Mouse (Mus musculus) lung, postnatal 10 days (tissue): ENCODE data around the gene Canx.
"Not testable (repeated sequence)": the region's sequence is repeated elsewhere in the genome, so short reads cannot be mapped to it uniquely, and the experiment has no call there.

ENCODE experiments used
- DNase-seq: peaks from one replicate; pipeline ENCODE4 v3.0.0; 2021

Canx gene

DNA sequence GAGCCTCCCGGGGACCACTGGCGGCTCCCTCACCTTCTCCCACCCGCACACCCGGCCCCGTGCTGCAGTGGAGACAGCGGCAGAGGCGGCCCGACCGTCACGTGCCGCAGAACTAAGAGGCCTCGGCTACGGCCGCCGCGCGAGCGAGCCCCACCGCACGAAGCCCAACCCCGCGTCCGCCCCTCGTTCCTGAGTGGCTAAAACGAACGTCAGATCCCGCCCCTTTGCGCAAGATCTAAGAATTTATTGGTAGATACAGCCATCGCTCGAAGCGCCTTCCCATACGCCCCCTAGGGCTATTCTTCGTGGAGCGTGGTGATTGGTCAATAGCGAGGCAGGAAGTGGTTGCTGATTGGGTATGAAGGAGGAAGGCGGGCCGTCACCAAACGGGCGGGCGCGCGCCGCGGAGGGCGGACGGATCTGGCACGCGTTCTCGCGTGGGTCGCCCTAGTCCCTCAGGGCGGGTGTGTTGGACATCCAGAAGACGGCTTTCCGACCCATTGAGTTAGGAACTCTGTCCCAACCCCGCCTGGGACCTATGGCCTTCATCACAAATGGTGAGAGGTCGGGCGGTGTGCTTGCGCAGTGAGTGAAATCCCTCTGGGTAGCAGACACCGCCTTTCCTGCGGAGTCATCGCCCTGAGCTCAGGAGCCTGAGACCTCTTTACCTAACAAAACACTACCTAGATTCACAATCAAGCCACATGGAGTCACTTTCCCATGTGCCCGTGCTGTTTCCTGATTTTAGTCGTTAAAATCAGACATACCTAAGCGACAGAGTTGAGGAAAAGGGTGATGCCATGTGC is at the start of gene Canx:
Gene Canx (minus strand): TSS at position 178 of the 806 bp plus-strand sequence.
- peak; percentile 99 for DNase-seq

- no peak for DNase-seq
These were observed 49.0 kb upstream of the Canx start for GRCm38 (mm10) chr11:50374286-50375015.

DNA sequence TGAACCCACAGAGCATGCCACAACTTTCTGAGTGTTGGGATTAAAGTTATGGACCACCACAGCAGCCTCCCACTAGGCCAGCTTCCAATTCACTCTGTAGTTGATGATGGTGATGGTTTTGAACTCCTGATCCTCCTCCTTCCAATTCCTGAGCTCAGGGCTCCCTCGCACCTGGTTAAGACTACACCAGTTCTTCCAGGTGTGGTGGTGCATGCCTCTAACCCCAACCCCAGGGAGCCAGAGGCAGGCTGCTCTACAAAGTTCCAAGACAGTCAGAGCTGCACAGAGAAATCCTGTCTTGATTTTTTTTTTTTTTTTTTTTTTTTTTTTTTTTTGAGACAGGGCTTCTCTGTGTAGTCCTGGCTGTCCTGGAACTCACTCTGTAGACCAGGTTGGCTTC is 48.1 kb upstream of the Canx start:
- no peak for DNase-seq

GRCm38 (mm10) chr11:50373086-50373485 is 47.6 kb upstream of the Canx start:
- DNase-seq: no peak

DNA sequence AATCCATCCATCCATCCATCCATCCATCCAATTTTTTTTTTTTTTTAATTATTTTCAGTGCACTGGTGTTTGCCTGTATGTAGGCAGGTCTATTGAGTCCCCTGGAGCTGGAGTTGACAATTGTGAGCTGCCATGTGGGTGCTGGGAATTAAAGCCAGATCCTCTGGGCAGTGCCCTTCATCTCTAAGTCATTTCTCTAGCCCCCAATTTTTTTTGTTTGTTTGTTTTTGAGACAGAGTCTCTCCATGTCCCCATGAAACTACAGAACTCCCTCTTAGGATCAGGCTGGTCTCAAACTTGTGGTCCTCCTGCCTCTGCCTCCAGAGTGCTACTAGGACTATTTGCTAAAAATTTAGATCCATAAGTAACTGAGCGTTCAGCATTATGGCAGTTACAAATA is 46.4 kb upstream of the Canx start:
- DNase-seq: no peak

- peak; percentile 82 for DNase-seq
These were observed 45.9 kb upstream of the Canx start for GRCm38 (mm10) chr11:50371399-50371841.

DNA sequence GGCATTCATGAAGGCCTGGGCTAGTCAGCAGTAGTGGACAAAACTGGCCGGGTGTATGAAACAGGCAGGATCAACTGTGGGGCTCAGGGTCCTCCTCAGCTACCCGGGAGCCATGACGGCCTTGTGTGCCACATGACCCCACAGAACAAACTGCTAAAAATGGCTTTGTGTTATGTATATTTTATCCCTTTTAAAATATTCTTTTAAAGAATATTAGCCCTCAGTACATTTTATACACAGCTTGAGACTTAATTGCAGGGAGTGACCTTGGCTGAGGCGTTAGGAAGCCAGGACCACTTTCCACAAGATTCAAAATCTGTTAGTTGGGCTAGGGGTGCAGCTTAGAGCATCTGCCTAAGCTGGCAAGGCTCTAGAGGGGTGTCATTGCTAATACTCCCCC is 45.5 kb upstream of the Canx start:
- no peak for DNase-seq

GRCm38 (mm10) chr11:50369360-50369911 is 44.0 kb upstream of the Canx start:
- no peak for DNase-seq

DNA sequence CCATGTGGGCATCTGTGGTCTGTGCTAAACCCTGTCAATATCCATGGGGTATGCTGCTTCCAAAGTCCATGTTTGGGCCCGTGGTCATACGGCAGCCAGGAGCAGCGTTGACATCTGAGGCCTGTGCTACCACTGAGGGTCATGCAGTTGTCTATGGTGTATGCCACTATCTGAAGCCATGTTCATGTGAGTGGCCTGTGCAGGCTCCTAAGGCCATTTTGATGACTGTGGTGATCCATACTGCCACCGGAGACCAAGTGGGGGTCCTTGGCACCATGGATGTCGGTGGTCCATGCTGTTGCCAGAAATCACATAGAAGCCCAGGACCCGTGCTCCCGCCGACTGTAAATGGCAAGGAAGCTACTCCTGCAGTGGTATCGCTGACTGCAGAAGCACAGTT is 42.1 kb upstream of the Canx start:
- no peak for DNase-seq

DNA sequence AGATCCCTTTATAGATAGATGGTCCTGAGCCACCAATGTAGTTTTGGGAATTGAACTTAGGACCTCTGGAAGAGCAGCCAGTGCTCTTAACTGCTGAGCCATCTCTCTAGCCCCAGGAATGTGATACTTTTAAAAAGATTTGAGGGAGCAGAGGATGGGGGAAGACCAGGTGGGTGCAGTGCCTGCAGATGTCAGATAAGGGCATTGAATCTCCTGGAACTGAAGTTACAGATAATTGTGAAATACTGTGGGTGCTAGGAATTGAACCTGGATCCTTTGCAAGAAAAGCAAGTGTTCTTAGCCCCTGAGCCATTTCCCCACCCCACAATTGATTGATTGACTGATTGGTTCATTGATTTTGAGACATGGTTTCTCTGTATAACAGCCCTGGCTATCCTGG is 39.8 kb upstream of the Canx start:
- DNase-seq: no peak

- peak; percentile 86 for DNase-seq
These were observed 39.1 kb upstream of the Canx start for GRCm38 (mm10) chr11:50364548-50364947.

- not testable (repeated sequence) for DNase-seq
These were observed 35.8 kb upstream of the Canx start for GRCm38 (mm10) chr11:50361282-50361681.

DNA sequence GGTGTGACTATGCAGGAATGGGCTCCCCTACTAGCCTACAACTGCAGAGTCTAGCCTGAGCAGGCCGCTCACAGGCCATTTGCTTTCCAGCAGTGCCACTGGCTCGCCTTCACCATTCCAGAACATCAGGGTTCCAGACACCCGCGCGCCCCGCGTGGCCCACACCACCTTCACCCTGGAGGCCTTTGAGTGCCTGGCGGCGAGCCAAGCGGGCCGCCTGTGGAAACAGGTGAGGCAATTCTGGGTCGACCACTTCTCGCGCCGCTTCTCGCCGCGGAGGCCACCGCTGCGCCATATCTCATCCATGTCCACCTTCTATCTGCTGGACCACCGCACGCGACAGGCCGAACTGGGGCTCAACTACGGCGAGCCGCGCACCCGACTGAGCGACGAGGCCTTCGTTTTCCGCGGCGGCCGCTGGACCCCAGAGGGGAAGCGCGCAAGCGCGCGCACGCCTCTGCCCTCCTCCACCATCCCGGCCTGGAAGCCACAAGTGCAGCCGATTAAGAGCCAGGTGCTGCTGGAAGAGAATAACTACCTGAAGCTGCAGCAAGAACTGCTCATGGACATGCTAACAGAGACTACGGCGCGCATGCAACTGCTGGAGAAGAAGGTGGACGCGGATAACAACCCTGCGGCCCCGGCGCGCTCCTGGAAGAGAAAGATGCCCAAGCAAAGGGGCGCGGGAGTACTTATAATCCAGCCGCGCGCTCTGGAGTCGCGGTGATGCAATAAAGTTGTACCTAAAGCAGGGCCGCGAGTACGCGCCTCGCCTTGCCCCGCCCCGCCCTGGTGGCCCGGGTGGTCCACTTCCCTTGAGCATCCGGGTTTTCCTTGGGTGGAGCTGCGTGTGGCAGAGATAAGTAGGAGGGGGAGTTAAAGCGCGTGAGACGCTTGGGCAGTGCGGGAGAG is 33.7 kb upstream of the Canx start:
- DNase-seq: peak; percentile 70

DNA sequence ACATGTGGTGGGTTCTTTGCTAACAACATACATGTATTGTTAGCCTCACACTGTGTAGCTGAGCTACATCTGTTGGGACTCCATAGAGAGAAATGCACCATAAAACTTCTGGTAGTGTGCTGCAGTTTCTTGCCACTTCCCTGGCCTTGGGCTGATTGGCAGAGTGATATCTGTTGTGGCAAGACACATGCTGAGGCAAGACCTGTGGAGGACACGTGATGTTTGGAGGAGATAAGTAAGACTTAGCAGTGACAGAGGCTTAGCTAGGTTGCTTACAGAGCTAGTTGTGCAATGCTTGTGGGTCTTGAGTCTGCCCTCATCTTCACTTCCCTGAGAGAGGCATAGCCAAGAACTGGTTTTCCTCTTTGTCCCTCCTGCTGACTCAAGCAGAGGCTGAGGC is 29.9 kb upstream of the Canx start:
- no peak for DNase-seq

- no peak for DNase-seq
These were observed 29.4 kb upstream of the Canx start for GRCm38 (mm10) chr11:50354851-50355250.

DNA sequence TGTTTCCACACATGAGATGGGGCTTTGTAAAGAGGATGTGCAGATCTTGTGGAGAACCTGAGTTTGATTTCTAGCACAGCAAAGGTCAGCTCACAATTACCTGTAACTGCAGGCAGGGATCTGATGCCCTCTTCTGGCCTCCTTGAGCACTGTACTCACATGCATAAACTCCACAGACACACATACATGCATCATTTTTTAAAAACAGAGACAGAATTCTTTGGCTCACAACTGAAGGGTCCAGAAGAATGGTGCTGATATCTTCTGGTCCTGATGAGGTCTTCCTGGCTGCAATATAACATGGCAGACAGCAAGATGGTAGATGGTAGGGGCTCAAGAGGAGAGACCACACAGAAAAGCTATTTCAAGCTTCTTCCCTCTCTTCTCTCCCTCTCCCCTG is 28.7 kb upstream of the Canx start, which contains the start of gene Cby3:
Gene Cby3 (plus strand): TSS at position 301 of the 400 bp plus-strand sequence.
- no peak for DNase-seq

DNA sequence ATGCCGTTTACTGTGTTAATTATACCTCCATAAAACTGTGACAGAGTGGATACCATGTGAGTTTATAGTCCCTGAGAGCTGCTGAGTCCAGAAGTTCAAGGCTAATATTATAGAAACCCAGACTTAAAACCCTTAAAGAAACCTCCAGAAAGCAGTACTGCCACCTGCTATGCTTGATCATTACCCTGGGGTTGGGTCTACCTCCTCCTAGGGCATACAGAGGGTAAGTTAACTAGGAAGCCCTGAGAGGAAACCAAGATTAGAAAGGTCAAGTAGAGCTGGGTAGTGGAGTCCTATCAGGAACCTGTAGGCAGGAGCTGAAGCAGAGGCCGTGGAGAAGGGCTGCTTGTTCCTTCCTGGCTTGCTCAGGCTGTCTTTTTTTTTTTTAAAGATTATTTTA is 26.7 kb upstream of the Canx start:
- DNase-seq: no peak

DNA sequence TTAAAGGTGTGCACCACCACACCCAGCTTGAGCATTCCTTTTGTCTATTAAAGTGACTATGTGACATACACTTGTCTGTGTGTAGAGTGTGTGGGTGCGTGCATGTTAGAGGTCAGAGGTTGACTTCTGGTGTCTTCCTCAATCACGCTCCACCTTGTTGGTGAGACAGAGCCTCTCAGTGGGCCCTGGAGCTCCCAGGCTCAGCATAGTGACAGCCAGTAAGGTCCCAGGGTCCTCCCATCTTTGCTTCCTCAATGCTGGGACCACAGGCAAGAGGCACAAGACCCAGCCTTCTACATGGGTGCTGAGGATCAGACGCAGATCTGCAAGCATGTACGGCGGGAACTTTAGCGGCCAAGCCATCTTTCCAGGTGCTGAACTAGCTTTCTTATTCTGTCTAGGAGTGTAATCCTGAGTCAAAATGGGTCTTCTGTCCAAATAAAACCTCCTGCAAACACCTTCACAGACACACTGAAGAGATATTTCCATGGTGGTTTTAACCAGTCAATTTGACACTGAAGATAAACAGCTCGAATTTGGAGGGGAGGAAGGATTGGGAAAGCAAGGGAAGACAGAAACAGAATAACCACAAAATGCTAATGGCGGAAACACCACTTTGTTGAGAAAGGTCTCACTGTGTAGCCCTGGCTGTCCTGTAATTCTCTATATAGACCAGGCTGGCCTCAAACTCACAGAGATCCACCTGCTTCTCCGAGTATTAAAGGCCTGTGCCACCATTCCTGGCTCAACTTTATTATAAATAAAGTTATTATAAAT is 21.0 kb upstream of the Canx start:
- no peak for DNase-seq

DNA sequence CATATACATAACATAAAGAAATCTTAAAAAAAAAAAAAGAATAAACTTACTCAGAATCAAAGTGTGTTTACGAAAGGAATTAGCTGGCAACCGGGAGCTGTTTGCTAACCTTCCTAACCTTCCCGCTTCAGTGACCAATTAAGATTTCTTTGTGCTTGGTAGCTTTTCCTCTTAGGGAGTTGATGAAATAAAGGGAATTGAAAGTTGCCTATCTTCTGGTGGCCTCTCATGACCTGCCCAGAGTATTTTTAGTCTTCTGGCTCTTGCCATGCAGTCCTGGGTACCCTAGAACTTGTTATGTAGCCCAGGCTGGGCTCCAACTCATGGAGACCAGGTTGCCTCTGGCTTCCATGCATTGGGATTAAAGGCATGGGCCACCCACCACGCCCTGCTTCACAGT is 20.0 kb upstream of the Canx start:
- no peak for DNase-seq

DNA sequence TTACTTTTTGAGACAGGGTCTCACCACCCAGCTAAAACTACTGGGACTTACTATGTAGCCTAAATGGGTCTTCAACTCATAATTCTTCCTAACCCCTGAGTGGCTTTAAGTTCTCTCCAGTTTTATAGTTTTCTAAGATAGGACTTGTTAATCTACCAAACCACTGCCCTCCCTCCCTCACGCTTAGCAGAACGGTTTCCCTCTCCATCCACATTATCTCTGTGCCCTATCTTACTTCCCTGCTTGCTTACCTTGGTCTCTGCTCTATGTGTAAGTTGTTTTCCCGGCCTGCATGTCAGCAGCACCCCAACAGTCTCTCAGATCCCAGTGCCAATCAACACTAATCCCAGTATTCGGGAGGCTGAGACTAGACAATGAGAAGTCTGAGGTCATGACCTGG is 11.4 kb upstream of the Canx start:
- DNase-seq: no peak

GRCm38 (mm10) chr11:50336126-50336525 is 10.7 kb upstream of the Canx start:
- no peak for DNase-seq

DNA sequence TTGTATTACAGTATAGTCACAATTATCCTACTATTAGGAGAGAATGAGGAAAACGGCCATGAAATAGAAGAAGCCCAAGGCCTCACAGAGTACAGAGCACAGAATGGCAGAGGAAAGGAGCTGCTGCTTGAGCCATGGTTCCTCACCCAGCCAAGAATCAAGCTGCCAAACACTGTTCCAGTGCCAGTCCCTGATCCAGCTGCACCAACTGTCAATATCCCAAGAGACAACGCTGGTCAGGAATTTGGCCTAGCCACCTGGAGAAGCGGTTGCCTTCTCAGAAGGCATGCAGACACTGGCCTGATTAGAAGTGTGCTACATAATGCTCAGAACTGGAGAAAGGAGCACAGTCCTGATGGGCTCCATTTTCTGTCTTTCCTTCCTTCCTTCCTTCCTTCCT is 7.7 kb upstream of the Canx start:
- no peak for DNase-seq
